ENCODE assay signal across 9 mouse cellular contexts in genomic region chr10:94919552-94919951, GRCm38 (mm10). TPM values are rescaled to one million over a fixed set of nuclear protein-coding genes. Genes with fewer than 3 reads are reported as not detected.
A peak's percentile ranks its signal among the peaks of the same experiment; 100 is the strongest.
DNase-seq lines count a peak whose midpoint lies in the region; ATAC-seq lines count a peak whose summit lies in the region.
"Had no signal": no experiment of that assay in that cellular context is flagged by ENCODE, and none has a peak within 500 bp of the region (broad histone marks: within the 10 kb centered on the region; RNA-seq: fewer than 3 reads in every experiment).

No protein-coding gene starts in this region.

- H3K27ac ChIP-seq in heart, embryonic 14.5 days (replicated peaks in 1 of 2; ENCODE audit: control insufficient read depth in 1 of 2, insufficient read depth in 1 of 2, low read depth in 2 of 2, low read length in 2 of 2) = no peak overlapping the region
- H3K27ac ChIP-seq in liver, embryonic 16.5 days (ENCODE audit: low read length) = peak overlapping the region; percentile 84
- H3K27ac ChIP-seq in neural tube, embryonic 15.5 days (replicated peaks) = no peak overlapping the region
- H3K27ac ChIP-seq: embryonic facial prominence, embryonic 12.5 days; midbrain, embryonic 12.5 days had no signal

- 0 out of 2 replicates have a peak overlapping the region, but pooled peaks have one; percentile 11 for H3K9ac ChIP-seq in heart, embryonic 14.5 days (ENCODE audit: low read length)
- H3K9ac ChIP-seq in liver, embryonic 16.5 days (ENCODE audit: low read depth, low read length) = peak overlapping the region; percentile 55
- H3K9ac ChIP-seq in neural tube, embryonic 15.5 days (replicated peaks) = no peak overlapping the region
- H3K9ac ChIP-seq: embryonic facial prominence, embryonic 12.5 days; midbrain, embryonic 12.5 days had no signal

- 17% methylated on average over 12 of the region's 12 CpGs for WGBS in heart, embryonic 14.5 days
- WGBS in liver, embryonic 16.5 days (ENCODE audit: insufficient replicate concordance) = 14% methylated on average over 12 of the region's 12 CpGs
- whole genome bisulfite sequencing in neural tube, embryonic 15.5 days = 67% methylated on average over 12 of the region's 12 CpGs

- no peaks in the 10 kb centered on the region for H3K36me3 ChIP-seq in heart, embryonic 14.5 days (ENCODE audit: control insufficient read depth, insufficient read depth, low read length)
- no peaks in the 10 kb centered on the region for H3K36me3 ChIP-seq in liver, embryonic 16.5 days (ENCODE audit: control insufficient read depth, insufficient read depth)
- no peaks in the 10 kb centered on the region for H3K36me3 ChIP-seq in splenic B cell, adult 2 months (ENCODE audit: control insufficient read depth, insufficient read depth, low read length, poor library complexity, severe bottlenecking)
- peaks cover 12% of the 10 kb centered on the region for H3K36me3 ChIP-seq in neural tube, embryonic 15.5 days
- H3K36me3 ChIP-seq: embryonic facial prominence, embryonic 12.5 days had no signal

- peak overlapping the region; percentile 50 for H3K4me2 ChIP-seq in heart, embryonic 14.5 days (ENCODE audit: low read length)
- H3K4me2 ChIP-seq in liver, embryonic 16.5 days (ENCODE audit: low read depth, low read length) = peak overlapping the region; percentile 67
- no peak overlapping the region for H3K4me2 ChIP-seq in neural tube, embryonic 15.5 days
- H3K4me2 ChIP-seq: embryonic facial prominence, embryonic 12.5 days; midbrain, embryonic 12.5 days had no signal

- H3K4me3 ChIP-seq in heart, embryonic 14.5 days (ENCODE audit: control insufficient read depth in 1 of 2, insufficient read depth in 1 of 2, low read depth in 1 of 2, low read length in 2 of 2) = peak overlapping the region in 1 of 2 experiments; percentile 19; a peak in 2 of 4 replicates
- peak overlapping the region; percentile 51 for H3K4me3 ChIP-seq in liver, embryonic 16.5 days (ENCODE audit: low read depth, low read length)
- no peak overlapping the region for H3K4me3 ChIP-seq in neural tube, embryonic 15.5 days (replicated peaks)
- H3K4me3 ChIP-seq: embryonic facial prominence, embryonic 12.5 days; midbrain, embryonic 12.5 days had no signal

- H3K27me3 ChIP-seq in heart, embryonic 14.5 days (ENCODE audit: control insufficient read depth, insufficient read depth, low read length) = no peaks in the 10 kb centered on the region
- H3K27me3 ChIP-seq in liver, embryonic 16.5 days (ENCODE audit: control insufficient read depth, insufficient read depth, low read depth, low read length) = no peaks in the 10 kb centered on the region
- H3K27me3 ChIP-seq in splenic B cell, adult 2 months (ENCODE audit: control insufficient read depth, insufficient read depth, low read length, poor library complexity, severe bottlenecking) = no peaks in the 10 kb centered on the region
- no peaks in the 10 kb centered on the region for H3K27me3 ChIP-seq in neural tube, embryonic 15.5 days (replicated peaks)
- H3K27me3 ChIP-seq: embryonic facial prominence, embryonic 12.5 days; midbrain, embryonic 12.5 days had no signal

- H3K4me1 ChIP-seq in heart, embryonic 14.5 days (ENCODE audit: control insufficient read depth in 2 of 2, insufficient read depth in 2 of 2, low read length in 2 of 2) = peaks cover 2 to 8% of the 10 kb centered on the region in 2 experiments; a peak in 3 of 4 replicates
- H3K4me1 ChIP-seq in liver, embryonic 16.5 days (ENCODE audit: control insufficient read depth, low read depth, low read length) = peaks cover 65% of the 10 kb centered on the region
- peaks cover 24% of the 10 kb centered on the region for H3K4me1 ChIP-seq in neural tube, embryonic 15.5 days

- no peaks in the 10 kb centered on the region for H3K9me3 ChIP-seq in heart, embryonic 14.5 days (ENCODE audit: control insufficient read depth, low read length)
- no peaks in the 10 kb centered on the region for H3K9me3 ChIP-seq in liver, embryonic 16.5 days (replicated peaks; ENCODE audit: control insufficient read depth, low read length)
- H3K9me3 ChIP-seq in neural tube, embryonic 15.5 days (replicated peaks) = no peaks in the 10 kb centered on the region
- H3K9me3 ChIP-seq: embryonic facial prominence, embryonic 12.5 days; midbrain, embryonic 12.5 days had no signal

- ATAC-seq in heart, embryonic 14.5 days (ENCODE audit: insufficient number of reproducible peaks, insufficient read depth, low FRiP score, low read depth) = no peak
- ATAC-seq in liver, embryonic 16.5 days (ENCODE audit: low read depth) = peak; percentile 88
- ATAC-seq in neural tube, embryonic 15.5 days (ENCODE audit: low FRiP score) = no peak

- peak; percentile 83 for DNase-seq in right cerebral cortex, adult 18-20 months
- no peak for DNase-seq in right cerebral cortex, postnatal 4 days
- DNase-seq in cerebellum, adult 11-12 months = peak; percentile 72
- peak; percentile 73 for DNase-seq in splenic B cell, adult 2 months (ENCODE audit: low read depth, low spot score)

RNA-seq across cellular contexts. Expression of gene Plxnc1, which starts 25.1 kb away (rescaled TPM):
- polyA plus RNA-seq in heart, embryonic 14.5 days (2014; fragmentation: Nextera tagmentation; extraction: Ambion mirVana) = 6.0 and 6.9 TPM in 2 replicates
- polyA plus RNA-seq in liver, embryonic 16.5 days (2015; fragmentation: Nextera tagmentation; extraction: Ambion mirVana) = 1.5 TPM in 2 replicates
- polyA plus RNA-seq in neural tube, embryonic 15.5 days (2015; fragmentation: Nextera tagmentation; extraction: Ambion mirVana) = 7.6 and 9.8 TPM in 2 replicates
